Mouse (Mus musculus) frontal cortex, postnatal 10 days (tissue): ENCODE results near the gene Ank2.
"Not testable (repeated sequence)": the region's sequence is repeated elsewhere in the genome, so short reads cannot be mapped to it uniquely, and the experiment has no call there.

Source experiments
- DNase-seq, 2 experiments: peaks; one replicate each; pipeline ENCODE4 v3.0.0; 2022; ENCODE audit warnings: low spot score in 2 of 2, mixed read lengths in 1 of 2

Gene Ank2

GRCm38 (mm10) chr3:127416950-127417349, 82.2 kb downstream of the Ank2 start:
- DNase-seq = no peak

GRCm38 (mm10) chr3:127414438-127414837, 84.7 kb downstream of the Ank2 start:
- DNase-seq = no peak

DNA sequence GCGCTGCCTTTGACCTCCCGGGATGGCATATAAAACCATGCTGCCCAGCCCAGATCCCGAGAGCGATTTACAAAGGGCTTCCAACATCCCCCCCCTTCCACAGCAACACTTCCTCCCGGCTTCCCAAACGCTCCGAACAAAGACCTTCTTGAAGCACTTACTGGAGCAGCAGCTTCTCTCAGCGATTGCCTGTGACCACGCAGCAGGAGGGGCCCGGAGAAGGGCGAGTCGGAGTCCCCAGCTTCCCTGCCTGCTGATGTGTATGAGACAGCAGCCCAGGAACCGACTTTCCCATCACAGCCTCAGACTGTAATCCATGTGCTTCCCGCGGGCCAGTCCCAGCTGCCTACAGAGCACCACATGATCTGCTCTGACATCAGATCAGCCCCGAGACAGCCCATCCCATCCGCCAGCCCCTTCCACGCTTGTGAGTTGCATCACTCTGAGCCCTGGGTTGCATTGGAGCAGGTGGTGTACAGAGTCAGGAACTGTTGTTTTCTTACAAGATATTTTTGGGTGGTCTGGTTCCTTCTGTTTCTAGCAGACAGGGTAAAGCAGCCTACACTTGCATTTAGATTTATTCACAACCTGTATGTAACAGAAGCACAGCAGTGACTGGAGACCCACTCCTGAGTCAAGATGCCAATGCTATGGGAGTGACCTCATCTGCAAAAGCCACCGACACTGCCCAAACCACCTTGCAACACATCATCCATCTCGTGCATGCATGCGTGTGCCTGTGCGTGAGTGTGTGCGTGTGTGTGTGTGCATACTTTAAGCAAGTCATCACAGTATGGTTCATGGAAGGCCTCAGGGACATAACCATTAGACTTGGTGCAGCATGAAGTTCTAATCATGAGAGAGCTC, 90.2 kb downstream of the Ank2 start:
- DNase-seq = peak; percentile 85 to 89

DNA sequence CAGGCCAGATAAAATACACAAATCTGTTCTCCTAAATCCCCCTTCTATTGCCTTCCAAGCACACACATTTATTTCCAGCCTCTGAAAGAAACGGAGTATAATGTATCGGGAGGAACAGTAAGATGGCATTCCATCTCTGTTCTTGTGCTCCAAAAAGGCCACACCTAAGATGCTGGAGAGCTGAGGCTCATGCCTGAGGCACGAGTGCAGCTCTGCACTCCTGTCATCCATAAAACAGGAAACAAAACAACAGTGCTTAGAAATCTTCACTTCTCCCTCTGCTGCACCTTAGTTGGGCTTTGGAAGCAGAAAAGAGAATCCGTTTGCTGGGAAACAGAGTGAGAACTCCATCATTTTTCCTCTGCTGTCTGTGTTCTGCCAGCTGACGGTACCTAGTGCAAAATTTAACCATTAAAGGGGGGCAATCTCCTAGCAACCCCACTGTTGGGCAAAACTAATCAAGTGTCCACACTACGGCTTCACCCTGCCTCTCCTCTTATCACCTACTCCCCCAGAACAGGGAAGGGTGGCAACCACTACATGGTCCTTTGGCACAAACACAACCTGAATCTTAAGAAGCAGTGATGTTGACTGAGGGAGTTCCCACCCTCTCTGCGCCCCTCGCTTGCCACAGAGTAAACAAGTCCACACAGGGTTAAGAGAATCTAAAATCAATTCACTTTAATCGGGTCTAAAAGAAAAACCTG, 91.1 kb downstream of the Ank2 start:
- DNase-seq = no peak

DNA sequence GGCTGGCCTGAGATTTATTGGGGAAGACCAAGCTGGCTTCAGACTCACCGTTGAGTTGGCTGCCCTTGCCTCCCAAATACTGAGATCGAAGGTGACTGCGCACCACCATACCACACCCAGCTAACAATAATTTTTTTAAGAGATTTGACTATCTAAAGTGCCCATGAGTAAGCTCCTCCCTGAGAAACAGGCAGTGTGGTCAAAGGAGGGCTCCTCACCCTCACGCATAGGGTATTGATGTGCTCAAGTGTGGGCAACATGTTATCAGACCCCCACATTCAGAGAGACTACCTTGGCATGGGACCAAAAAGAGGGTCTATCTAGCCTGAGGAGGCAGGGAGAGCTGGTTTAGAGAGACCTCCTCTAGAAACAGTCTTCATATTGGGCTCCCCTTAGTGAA, 92.3 kb downstream of the Ank2 start:
- no peak for DNase-seq

GRCm38 (mm10) chr3:127404371-127404770, 94.8 kb downstream of the Ank2 start:
- no peak for DNase-seq

GRCm38 (mm10) chr3:127400976-127401375, 98.2 kb downstream of the Ank2 start:
- DNase-seq = no peak

DNA sequence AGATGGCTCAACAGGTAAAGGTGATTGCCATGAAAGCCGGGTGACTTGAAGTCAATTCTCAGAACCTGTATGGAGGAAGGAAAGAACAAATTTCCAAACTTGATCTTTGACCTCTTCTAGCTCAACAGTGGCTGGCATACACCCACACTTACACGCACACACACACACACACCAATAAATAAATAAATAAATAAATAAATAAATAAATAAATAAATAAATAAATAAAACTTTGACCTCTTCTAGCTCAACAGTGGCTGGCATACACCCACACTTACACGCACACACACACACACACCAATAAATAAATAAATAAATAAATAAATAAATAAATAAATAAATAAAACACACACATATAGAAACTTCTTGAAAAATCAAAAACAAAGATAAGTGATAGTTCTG, 98.7 kb downstream of the Ank2 start:
- DNase-seq = not testable (repeated sequence)

DNA sequence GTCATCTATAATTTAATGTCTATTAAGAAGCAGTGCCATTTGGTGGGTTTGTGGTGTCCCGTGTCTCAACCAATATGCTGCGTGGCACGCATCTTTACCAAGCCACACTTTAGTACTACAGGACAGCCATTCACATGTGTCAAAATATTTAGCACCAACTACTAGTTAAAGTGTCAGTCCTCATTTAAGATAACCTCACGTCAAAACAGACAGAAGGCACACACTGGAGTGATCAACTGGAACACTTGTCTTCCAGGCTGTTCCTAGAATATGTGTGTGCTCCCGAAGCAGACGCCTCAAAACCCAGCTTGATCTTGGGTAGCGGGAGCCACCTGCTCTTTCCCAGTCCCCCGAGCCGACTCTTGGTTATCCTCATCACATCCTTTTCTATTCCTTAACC, 101.4 kb downstream of the Ank2 start:
- DNase-seq = no peak

- DNase-seq = no peak
Measured at GRCm38 (mm10) chr3:127395202-127395601, 103.9 kb downstream of the Ank2 start.

DNA sequence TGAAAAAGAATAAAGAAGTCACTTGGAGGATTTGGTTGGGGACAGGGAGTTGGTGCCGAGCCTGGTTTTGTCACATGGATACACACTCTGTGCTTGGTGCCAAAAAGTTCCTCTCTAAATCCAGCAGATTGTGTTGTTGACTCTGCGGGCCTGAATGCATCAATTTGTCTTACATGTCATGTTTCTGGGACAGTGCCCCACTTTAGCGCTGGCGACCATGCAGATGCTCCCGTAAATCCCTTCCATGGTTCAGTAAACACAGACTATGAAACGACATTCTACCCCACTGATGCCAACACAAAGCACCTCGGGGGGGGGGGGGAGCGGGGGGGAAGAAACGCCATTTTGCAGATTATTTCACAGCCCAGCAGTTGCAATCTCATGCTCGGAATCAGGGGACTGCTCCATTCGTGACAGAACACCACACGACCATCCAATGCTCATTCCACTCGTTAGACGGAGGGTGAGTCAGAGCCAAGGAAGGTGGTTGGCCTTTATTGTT, 112.1 kb downstream of the Ank2 start:
- DNase-seq = no peak

DNA sequence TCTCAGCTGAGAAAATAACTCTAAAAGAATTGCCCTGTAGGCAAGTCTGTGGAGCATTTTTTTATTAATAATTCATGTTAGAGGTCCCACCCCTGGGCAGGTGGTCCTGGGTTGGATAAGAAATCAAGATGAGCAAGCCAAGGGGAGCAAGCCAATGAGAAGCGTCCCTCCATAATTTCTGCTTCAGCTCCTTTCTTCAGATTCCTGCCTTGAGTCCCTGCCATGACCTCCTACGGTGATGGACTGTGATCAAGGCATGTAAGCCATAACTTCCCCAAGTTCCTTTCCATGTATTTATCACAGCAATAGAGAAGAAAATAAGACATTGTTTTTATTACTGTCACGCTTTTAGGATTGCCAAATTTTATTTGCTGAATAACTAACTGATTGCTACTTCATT, 115.9 kb downstream of the Ank2 start:
- no peak for DNase-seq

- DNase-seq = no peak
Measured at GRCm38 (mm10) chr3:127376901-127377460, 122.2 kb downstream of the Ank2 start.

GRCm38 (mm10) chr3:127375956-127376660, 123.0 kb downstream of the Ank2 start:
- no peak for DNase-seq

GRCm38 (mm10) chr3:127374190-127374710, 124.9 kb downstream of the Ank2 start:
- DNase-seq = no peak

DNA sequence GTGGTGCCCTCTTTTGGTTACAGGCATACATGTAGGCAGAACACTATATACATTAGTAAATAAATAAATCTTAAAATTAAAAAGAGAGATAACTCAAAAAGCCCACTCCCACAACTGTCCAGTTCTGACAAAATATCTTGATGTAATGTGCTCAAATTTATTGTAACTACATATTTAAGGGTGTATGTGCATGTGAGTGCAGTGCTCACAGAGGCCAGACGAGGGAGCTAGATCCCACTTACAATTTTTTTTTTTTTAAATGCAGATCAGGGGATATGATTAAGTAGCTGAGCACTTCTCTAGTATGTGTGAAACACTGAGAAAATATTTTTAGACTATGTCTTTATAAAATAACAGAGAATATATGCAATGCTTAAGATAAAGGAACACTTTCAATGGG, 127.4 kb downstream of the Ank2 start:
- no peak for DNase-seq

GRCm38 (mm10) chr3:127369529-127369928, 129.6 kb downstream of the Ank2 start:
- no peak for DNase-seq

DNA sequence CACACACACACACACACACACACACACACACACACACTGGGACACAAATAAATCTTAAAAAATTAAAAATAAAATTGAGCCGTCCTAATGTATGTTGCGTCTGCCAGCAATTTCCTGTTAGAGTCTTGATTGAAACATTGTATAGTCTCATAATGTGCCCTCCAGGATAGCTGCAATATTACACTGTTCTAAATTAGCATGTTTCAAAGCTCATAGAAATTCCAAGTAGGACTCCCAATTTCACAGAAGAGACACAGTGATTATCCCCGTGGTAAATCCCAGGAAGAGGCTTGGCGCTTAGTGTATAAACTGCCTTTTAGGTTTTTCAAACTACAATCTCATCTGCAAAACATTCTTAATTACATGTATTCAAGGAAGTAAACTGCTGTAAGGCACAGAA, 131.7 kb downstream of the Ank2 start:
- DNase-seq = no peak

DNA sequence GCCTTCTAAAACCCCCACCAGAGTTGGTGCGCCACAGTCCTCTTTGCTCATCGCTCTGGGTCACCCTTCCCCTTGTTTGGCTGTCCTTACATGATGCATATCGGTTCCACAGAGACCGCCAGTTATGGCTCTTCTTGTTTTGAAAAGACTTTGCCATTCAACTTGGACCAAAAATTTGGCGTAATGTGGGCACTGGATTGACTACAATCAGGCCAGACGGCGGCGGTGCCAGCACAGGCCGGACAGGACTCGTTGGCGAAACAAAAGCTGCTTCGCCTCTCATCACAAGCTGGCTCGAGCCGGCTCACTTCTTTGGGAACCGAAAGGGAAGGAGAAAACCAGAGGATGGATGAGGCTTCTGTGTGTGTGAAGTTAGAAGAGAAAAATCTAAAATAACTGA, 135.6 kb downstream of the Ank2 start:
- peak in 1 of 2 experiments; percentile 22 for DNase-seq

DNA sequence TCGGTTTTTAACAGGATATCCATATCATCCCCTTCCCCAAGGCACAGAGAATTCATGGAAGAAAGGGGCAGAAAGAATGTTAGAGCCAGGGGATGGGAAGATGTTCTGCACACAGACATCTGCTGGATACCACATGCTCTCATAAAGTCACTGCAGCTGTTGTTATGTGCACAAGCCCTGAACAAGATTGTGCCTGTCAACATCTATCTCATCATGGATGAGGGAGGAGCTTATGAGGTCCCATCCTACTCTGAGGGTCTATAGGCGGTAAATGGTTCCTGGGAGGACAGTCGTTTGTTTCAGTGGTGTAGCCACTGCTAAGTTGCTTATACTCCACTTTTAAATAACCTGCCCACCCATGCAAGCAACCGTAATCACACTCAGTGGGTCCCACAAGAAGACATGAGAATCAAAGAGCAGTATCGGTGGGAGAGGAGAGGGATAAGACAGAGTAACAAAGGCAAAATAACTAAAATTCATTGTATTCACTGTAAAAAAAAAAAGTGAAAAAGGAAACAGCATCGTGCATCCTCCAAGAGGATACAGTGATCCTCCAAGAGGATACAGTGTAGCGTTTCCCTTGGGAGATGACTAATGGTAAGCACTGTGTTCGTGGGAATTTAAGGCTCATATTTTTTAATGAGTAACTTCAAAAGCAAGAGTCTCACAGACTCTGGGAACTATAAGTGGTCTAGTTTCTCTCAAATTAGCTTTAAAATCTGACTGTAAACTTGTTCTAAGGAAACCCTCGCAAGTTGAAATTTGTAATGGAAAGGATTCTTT, 136.3 kb downstream of the Ank2 start:
- DNase-seq = no peak

- no peak for DNase-seq
Measured at GRCm38 (mm10) chr3:127361846-127362245, 137.3 kb downstream of the Ank2 start.
